Mouse (Mus musculus): Measurements from ENCODE around the gene Olfr1396.
"Not testable (repeated sequence)": the region's sequence is repeated elsewhere in the genome, so short reads cannot be mapped to it uniquely, and the experiment has no call there.

Olfr1396 gene

DNA sequence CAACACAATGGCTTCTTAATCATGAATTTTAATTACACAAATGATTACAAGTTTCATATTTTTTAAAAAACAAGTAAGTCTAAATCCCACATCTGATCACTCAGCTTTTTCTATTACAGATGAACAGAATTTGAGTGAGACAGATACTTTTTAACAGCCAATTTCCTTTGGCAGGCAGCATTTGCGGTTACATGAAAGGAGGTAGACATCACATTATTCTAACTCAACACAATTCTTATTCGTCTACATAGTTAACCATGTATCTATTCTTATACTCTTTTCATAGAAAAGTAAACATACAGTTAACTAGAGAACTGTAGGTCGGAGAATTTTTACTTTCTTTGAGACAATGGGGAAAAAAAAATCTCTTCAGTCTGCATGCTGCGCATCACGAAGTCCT, 24.1 kb downstream of the Olfr1396 start:
- DNase-seq (ENCODE audit: low read depth, low spot score): no peak

DNA sequence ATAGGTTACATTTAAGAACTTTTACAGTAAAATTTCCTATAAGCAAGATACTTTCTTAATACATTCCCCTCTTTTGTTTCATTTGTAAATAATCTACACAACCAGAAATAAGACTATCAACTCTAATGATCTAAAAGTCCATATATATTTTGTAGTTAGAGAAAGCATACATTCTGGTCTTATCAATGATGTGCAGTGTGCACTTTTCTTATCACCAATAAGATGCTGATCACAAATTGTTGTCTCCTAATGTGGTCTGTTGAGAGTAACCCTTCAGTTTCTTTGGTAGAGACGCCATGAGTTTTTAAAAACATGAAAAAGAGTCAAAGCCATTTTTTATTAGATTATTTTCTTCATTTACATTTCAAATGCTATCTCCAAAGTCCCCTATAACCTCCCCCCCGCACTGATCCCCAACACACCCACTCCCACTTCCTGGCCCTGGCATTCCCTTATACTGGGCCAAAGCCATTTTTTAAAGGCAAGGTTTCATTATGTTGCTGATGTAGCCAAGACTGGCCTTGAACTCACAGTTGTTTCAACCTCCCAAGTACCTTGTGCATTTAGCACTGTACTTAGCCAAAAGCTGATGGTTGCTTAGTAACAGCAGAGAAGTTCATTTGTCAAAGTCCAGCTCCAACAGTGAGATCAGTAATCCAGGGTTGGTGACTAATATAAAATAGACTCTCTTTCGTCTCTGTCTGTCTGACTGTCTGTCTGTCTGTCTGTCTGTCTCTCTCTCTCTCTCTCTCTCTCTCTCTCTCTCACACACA, 24.8 kb downstream of the Olfr1396 start:
- DNase-seq (ENCODE audit: low read depth, low spot score): no peak

DNA sequence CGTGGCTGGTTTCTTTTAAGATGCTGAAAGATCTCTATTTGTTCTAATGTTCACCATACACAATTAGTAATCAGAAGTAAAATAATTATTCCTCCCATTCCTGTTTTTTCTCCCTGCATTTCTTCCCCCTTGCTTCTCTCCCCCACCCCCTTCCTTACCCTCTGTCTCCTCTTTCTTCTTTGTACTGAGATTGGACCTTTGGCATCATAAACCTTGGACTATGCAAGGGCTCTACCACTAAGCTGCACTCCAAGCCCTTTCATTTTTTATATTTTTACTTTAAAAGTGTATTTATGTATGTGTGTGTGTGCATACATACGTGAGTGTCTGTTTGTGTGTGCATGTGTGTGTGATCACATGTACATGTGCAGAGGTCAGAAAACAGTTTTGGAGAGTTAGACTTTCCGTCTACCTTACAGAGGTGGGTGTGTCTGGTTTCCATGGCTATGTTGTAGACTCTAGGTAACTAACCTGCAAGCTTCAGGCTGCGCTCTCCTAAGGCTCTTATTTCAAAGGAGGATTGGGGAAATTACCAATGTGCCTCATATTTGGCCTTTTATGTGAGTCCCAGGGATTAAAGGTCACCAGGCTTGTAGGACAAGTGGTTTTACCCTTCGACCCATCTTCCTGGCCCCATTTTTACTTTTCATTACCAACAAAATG, 25.6 kb downstream of the Olfr1396 start:
- DNase-seq (ENCODE audit: low read depth, low spot score): no peak

DNA sequence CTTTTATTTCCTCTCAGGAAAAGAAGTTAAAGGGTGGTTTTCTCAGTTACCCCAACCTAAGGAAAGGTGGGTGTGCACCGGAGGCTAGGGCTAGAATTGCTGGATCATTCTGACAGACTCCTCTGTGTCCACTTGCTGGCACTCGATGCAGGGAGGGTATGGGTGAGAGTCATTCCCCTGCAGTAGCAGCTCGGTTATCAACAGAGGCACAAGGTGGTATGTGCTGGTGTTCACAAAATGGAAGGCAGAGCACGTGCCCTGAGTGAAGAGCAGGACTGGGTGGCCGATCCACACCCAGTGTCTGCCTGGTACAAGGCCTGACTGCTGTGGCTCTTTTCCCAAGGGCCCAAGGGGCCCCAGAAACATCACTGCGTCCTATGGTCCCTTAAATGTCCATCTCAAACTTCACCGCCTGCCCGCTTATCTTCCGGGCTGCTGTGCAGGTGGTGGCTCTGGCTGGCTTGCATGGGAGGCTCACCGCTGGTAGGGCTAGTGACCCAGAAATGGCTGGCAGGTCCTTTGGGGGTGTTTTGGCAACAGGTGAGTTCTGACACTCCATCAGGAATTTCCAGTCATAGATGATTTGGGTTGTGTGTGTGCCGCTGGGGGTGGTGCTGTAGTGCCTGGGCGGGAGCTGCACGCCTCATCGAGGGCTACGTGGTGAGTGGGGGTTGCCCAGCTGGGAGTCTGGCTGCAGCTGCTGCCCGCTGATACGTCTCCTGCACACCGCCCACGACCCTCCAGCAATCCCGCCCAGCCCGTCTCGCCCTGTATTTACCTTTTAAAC, 26.7 kb downstream of the Olfr1396 start:
- no peak for DNase-seq (ENCODE audit: low read depth, low spot score)

DNA sequence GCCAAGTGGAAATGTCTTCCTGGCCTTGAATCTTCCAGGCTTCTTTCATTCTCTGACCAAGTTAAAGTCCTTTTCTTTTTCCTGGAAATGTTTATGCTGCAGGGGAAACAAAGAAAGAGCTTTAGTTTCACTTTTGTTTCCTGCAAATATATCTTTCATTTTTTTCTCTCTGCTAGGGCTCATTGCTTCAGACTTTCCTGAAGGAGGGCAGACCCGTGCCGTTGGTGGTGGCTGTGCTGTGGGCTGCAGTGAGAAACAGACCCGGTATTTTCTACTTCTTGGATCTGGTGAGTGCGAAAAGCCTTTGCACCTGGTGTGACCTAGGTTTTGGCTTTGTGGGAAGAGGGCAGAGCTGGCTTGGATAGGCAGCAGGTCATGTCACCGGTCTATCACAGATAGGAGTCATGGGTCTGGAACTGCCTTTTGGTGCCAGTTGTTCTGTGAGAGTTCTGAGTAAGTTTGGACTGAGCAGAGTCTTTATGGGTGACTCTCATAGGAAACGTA, 27.8 kb downstream of the Olfr1396 start:
- no peak for DNase-seq (ENCODE audit: low read depth, low spot score)

DNA sequence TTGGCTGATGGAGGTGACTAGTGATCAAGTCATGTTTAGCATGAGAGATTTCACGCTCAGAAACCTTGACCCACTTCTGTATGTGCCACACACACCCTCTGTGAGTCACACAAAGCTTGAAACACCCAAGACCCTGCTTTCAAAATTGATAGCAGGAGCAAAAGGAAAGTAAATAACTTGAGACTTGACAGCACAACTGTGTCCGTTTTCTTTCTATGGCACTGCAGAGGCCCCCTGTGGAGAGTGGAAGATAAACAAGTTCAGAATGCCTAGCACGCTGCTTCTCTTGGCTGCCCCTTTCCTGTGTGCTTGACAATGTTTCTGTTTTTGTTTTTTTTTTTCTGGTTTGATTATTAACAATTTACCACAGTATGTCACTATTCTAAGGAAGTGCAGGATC, 29.8 kb downstream of the Olfr1396 start:
- DNase-seq (ENCODE audit: low read depth, low spot score): no peak

DNA sequence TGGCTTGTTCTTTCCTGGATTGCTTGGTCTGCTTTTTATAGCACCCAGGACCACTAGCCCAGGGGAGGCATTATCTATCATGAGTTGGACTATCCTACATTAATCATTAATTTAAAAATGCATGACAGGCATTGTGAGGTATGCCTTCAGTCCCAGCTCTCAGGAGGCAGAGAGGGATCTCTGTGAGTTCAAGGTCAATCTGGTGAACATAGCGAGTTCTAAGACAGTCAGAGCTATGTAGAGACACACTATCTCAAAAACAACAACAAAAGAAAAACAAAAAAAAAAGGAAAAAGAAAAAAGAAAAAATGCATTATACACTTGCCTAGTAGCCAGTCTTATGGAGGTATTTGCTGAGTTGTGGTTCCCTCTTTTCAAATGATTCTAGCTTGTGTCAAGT, 30.3 kb downstream of the Olfr1396 start:
- DNase-seq (ENCODE audit: low read depth, low spot score): no peak

DNA sequence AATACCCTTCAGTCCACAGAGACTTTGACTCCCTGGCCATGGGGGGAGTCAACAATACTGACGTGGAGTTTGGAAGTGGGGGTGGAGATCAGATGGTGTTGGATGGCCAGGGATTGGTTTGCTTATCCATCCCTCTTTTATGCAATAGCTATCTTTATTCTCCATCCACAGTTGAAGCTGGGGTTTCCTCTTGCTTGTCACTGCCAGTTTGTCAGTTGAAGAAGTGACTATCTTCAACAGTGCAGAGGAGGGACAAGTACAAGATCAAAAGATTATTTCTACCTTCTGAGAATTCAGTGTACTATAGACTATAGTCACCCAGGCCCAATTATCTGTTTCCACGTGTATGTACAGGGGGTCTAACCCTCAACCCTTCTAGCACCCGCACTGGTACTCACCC, 30.9 kb downstream of the Olfr1396 start:
- DNase-seq (ENCODE audit: low read depth, low spot score): no peak

DNA sequence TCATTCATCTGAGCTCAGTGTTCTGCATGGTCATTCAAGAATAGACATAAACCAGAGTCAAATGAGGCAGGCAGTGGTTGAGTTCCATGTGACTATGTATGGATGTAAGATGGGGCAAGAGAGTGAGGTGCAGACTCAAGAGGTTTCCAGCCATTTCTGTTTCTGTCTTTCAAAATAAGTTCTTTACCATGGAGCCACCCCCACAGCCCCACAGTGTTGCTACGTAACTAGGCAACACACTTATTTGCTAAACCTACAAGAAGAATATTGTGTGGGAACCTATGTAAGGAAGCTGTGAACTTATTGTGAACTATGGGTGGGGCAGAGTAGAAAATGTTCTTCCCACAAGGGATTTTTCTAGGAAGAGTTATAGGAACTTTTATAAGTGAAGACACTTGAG, 31.5 kb downstream of the Olfr1396 start:
- no peak for DNase-seq (ENCODE audit: low read depth, low spot score)

DNA sequence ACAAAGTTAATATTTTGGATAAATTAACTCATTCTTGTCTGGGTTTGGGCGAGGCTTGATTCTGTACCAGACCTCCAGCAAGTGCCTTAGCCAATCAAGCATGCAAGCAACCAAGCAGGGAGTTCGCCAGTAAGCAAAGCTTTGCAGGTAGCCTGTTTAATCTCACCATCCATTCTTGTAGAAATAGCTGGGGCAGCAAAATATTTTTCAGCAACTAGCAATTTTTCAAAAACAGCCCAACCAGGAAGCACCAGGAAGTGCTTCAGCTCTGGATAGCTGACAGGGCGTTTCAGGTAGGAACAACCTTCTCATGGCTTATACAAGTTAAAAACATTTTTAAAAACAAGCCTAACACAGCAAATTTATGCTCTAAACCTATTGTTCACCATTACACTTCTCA, 32.8 kb downstream of the Olfr1396 start:
- no peak for DNase-seq (ENCODE audit: low read depth, low spot score)

DNA sequence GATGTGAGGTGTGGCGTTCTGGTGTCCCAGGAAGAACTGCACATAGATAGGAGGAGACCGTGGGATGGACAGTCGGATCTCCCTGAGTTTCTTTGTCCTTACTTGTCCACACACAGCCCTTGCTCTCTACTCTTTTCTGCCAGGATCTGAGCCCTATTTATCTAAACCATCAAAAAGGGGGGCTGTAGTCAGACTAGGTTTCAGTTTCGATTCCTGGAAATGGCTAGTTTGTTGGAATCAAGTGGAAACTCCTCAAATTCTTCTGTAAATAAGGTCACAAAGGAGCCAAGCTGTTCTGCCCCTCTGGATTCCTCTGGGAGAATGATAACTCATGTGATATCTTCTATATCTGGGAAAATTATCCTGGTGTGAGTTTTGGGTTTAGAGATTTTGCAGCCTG, 33.3 kb downstream of the Olfr1396 start:
- no peak for DNase-seq (ENCODE audit: low read depth, low spot score)

DNA sequence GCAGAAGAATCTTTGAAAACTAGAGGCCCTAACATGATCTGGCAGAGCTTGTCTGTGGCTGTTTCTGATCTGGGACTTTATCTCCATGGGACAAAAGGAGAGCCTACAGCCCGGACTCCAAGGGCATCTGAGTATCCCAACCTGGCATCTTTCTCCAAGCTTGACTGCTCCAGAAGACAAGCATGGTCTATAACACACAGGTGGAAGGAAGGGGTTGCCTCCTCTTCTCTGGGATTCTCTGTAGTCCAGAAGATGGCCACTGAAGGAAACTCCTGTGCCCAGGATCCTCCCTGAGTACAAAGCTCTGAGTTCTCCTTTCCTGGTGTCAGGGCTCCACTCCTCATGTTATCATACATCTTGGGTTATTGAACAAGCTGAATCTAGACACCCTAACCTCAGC, 34.0 kb downstream of the Olfr1396 start:
- no peak for DNase-seq (ENCODE audit: low read depth, low spot score)

DNA sequence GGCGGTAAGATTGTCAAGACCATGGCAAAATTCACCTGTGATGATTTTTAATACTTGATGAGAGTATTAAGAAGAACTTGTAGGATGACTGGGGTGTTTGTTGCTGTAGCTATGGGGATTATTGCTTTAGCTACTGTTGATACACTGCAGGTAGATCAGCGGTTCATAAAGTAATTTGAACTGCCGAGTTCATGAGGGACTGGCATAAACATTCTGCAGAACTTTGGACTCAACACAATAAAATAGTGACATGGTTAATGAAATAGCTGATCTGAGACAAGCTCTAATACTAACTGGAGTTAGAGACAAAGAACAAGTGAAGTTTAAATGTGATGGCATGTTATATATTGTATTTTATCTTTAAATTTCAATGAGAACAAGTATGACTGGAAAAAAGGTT, 36.0 kb downstream of the Olfr1396 start:
- DNase-seq (ENCODE audit: low read depth, low spot score): no peak

DNA sequence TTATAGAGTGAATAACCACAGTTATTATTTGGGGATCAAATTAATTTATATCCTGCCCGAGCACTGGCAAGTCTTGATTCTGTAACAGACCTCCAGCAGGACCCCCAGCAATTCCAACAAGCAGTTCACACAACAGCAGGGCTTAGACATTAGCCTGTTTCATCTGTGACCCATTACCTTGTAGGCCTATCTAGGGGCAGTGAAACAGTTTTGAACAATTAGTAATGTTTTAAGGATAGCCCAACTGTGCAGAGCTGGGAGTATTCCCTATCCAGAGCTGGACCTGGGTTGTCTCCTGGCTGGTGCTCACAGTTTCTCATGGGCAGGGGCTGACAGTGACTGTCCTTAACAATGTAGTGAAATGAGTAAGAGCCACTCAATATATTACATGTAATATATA, 37.7 kb downstream of the Olfr1396 start:
- no peak for DNase-seq (ENCODE audit: low read depth, low spot score)

DNA sequence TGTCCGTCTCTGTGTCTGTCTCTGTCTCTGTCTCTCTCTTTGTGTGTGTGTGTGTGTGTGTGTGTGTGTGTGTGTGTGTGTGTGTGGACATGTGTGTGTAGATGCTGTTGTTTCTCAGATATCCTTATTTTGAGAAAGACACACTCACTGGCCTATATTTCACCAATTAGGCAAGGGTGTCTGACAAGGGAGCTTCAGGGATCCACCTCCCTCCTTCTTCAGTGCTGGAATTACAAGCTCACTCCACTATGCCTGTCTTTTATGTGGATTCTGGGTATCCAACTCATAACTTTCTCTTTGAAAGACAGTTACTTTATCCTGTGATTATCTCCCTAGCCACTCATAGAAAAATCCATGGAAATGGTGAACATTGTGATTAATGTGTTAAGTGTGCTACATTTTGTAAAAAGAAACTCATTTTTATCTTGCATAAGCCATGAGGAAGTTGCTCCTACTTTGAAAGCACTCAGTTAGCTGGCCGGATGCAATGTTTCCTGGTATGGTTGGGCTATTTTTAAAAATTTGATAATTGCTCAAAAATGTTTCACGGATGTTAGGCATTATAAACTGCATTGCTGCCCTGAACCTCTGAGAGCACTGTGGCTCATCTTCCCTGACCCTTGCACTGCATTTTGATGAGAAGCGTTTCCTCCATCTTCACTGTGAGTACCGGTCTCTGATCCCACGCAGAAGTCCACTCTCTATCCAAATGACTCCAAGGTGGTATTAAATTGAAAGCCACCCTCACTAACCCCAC, 38.5 kb downstream of the Olfr1396 start, which contains the start of gene Ifi47:
Gene Ifi47, plus strand, starts transcription at position 587 of the 757 bp plus-strand sequence.
- DNase-seq (ENCODE audit: low read depth, low spot score): not testable (repeated sequence)

DNA sequence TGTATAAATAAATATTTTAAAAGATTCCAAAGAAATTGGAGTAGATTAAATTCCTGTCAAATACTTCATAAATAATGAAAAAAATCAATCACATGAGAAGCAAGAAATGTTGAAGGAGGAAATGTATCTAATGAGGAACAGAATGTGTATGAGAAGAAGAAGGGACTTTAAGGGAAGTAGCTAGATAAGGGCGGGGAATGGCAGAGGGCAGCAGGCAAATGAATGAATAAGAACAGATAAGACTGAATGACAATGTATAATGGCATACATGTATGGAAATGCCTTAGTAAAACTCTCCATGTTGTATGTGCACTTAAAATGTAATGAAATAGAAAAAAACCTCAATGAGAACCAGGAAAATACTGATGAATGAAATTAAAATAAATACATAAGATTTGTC, 46.3 kb downstream of the Olfr1396 start:
- no peak for DNase-seq (ENCODE audit: low read depth, low spot score)

DNA sequence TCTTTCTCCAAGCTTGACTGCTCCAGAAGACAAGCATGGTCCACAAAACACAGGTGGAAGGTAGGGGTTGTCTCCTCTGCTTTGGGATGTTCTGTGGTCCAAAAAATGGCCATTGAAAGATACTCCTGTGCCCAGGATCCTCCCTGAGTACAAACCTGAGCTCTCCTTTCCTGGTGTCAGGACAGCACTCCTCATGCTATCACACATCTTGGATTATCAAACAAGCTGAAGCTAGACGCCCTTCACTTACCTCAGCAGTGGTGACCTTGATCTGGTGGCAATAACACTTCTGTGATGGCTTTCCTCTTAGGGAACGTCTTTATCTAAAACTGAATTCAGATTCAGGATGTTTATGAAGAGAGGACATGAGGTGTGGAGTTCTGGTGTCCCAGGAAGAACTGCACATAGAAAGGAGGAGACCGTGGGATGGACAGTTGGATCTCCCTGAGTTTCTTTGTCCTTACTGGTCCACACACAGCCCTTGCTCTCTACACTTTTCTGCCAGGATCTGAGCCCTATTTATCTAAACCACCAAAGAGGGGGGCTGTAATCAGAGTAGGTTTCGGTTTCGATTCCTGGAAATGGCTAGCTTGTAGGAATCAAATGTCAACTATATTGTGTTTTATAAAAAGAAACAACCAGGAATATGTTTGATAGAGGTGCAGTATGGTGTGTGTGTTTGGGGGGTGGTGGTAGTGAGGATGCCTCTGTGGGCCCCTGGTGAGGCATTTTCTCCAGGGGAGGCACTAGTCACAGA, 50.8 kb downstream of the Olfr1396 start, which contains the start of gene Tgtp2:
Gene Tgtp2, minus strand, starts transcription at position 494 of the 757 bp plus-strand sequence.
- not testable (repeated sequence) for DNase-seq (ENCODE audit: low read depth, low spot score)

DNA sequence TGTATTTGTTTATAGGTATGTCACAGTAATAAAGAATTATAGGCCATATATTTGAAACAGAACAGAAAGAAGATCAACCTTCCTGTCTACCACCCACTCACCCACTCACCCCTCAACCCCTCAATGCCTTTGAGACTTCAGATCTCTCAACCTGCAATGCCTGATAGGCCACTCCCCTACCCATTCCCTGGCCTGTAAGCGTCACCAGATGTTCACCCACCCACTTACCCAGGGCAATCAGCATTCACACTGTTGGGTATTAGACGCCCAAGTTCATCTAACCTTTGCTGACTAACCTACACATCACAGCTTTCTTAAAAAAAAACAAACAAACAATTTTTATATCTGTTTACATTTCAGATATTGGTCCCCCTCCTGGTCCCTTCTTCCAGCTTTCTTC, 52.8 kb downstream of the Olfr1396 start:
- DNase-seq (ENCODE audit: low read depth, low spot score): not testable (repeated sequence)

DNA sequence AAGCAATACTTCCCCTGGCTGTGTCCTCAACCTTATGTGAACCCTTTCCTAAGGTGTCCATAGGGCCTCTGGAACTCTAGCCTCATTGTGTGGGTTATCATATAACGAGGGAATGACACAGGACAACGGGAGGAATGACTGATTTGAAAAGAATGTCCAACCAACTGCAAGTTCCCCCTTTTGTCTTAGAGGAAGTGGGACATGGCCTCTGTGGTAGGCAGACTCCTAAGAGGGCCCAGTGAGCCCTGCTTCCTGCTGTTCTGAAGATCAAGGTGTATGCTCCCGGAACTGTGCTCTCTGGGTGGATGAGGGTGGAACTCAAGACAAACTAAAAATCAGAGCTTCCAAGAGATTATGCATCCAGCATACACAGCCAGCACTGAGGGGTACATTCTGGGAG, 54.6 kb downstream of the Olfr1396 start:
- DNase-seq (ENCODE audit: low read depth, low spot score): not testable (repeated sequence)
